Mouse (Mus musculus) CD4-positive naive resting alpha-beta T cell, adult 76 days (primary cell): ENCODE results near the gene Gm13043. TPM values are rescaled to one million over a fixed set of nuclear protein-coding genes. Genes with fewer than 3 reads are reported as not detected.

Source experiments
- total RNA-seq: library from RNA; stranded (reverse); gene quantifications from one replicate; pipeline ENCODE4 v1.2.4, GENCODE M21; 2023

Gm13043 gene
- not detected for total RNA-seq

GRCm38 (mm10) chr4:143511043-143511442 lies at the start of gene Gm13043:
Gene Gm13043 (plus strand): TSS chr4:143511343.

GRCm38 (mm10) chr4:143535654-143536053 lies 24.5 kb downstream of the Gm13043 start, which contains the start of gene Gm13040:
Gene Gm13040 (plus strand): TSS chr4:143535954.

GRCm38 (mm10) chr4:143551400-143551799 lies 40.3 kb downstream of the Gm13043 start, which contains the start of the genes BC080695 and Gm13057:
Gene BC080695 (plus strand): TSS chr4:143551700.
Gene Gm13057 (plus strand): TSS chr4:143551709.

Other genes with a start within 250 kb of the Gm13043 start
- gene Pdpn, start 211.8 kb upstream of the Gm13043 start, total RNA-seq: not detected
- not detected for gene Lrrc38, start 161.6 kb upstream of the Gm13043 start, total RNA-seq
- gene Pramel1, start 116.9 kb upstream of the Gm13043 start, total RNA-seq: not detected
- 51.8 TPM for gene Pramef8, start 98.9 kb upstream of the Gm13043 start, total RNA-seq
- not detected for gene Oog4, start 61.0 kb upstream of the Gm13043 start, total RNA-seq
- gene Gm13040, start 24.6 kb downstream of the Gm13043 start, total RNA-seq: not detected
- not detected for gene BC080695, start 40.4 kb downstream of the Gm13043 start, total RNA-seq
- gene Gm13057, start 40.4 kb downstream of the Gm13043 start, total RNA-seq: not detected
- gene Gm13083, start 103.7 kb downstream of the Gm13043 start, total RNA-seq: not detected
- gene Gm13088, start 145.9 kb downstream of the Gm13043 start, total RNA-seq: not detected
- not detected for gene Gm13089, start 191.4 kb downstream of the Gm13043 start, total RNA-seq
- not detected for gene Gm13078, start 208.1 kb downstream of the Gm13043 start, total RNA-seq